Mouse (Mus musculus) fibroblast of lung, adult 2 months (primary cell): ENCODE measurements around the gene Unc13d.
"Not testable (repeated sequence)": the region's sequence is repeated elsewhere in the genome, so short reads cannot be mapped to it uniquely, and the experiment has no call there.

Experiments used
- DNase-seq: peaks from one replicate; pipeline ENCODE4 v3.0.0-alpha.2; 2011; ENCODE audit warnings: low read depth

Unc13d gene

GRCm38 (mm10) chr11:116043286-116043685, 34.5 kb downstream of the Unc13d start:
- DNase-seq: no peak

GRCm38 (mm10) chr11:116042372-116043138, 35.2 kb downstream of the Unc13d start:
- no peak for DNase-seq

GRCm38 (mm10) chr11:116041833-116042232, 35.9 kb downstream of the Unc13d start:
- DNase-seq: no peak

DNA sequence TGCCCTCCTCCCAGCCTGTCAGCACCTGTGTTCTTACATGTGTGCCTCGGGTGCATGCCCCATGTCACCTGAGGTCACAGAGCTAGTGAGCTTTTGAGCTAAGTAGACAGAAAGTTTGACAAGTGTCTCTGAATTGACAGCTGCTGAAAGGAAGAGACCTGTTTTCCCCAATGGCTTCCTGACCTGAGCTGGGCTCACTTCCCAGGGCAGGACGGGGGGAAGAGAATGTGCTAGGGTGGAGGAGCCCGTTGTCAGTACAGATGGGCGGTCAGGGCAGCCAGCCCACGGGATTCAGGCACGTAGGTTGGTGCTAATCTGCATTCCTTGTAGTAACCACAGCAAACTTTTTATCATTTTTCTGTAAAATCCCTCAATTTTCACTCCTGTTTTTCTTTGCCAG, 37.2 kb downstream of the Unc13d start:
- DNase-seq: no peak

- no peak for DNase-seq
Observed at GRCm38 (mm10) chr11:116037826-116038225, 39.9 kb downstream of the Unc13d start.

DNA sequence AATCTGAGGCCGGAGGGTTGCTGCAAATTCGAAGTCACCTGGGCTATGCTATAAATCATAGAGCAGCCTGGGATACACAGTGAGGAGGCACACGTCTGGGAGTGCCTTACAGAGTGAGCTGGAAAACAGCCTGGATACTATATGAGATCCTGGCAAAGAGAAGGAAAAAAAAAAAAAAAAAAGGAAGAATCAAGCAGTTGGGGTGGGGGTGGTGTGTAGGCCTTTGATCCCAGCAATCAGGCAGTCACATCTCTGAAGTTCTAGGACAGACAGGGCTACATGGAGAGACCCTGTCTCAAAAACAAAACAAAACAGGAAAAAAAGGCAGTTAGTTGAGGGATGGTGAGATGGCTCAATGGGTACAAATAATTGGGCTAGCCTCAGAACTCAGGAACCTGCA, 41.1 kb downstream of the Unc13d start:
- DNase-seq: no peak

- no peak for DNase-seq
Observed at GRCm38 (mm10) chr11:116034584-116034983, 43.2 kb downstream of the Unc13d start.

DNA sequence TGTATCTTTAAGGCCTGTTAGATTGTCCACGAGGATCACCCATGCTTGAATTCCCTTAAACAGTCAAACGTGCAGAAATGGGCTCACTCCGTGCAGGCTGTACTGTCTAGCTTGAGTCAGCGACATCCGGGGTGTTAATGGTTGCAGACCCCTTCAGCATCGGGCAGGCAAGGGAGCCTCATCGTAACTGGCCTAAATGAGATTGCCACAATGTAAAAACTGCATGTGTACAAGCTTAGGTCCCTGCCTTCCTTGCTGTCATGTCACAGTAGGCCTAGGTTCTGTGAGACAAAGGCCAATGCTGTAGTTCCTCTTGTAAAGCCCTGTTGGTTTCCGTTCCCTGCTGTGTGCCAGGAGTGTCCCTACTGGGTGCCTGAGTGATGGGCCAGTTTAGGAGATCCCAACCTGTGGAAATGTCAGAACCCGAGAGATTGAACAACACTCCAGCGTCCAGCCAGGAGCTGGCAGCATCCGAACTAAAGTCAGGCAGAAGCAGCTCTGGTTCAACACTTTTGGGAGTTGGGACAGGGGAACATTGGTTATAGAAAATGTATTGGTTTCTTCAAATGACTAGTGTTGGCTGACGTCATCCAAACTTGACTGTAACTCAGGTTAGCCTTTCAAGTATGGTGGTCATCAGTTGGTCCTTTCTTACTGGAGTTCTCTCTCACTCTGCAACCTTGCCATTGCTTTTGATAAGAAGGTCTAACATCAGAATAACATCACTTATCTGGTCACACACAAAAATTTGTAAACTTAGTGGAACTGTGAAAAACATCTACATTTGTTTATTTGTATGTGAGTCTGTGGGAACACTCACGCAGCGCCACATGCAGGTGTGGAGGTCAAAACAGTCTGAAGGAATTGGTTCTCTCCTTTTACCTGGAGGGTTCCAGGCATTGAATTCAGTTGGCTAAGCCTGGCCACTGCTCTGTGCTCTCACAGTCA, 46.6 kb downstream of the Unc13d start:
- no peak for DNase-seq

GRCm38 (mm10) chr11:116030088-116030897, 47.5 kb downstream of the Unc13d start, which contains the start of gene Unk:
TSS of gene Unk (plus strand) at chr11:116030322.
- peak; percentile 98 for DNase-seq

- no peak for DNase-seq
Observed at GRCm38 (mm10) chr11:116029086-116029865, 48.5 kb downstream of the Unc13d start.

GRCm38 (mm10) chr11:116028177-116028865, 49.4 kb downstream of the Unc13d start:
- no peak for DNase-seq

DNA sequence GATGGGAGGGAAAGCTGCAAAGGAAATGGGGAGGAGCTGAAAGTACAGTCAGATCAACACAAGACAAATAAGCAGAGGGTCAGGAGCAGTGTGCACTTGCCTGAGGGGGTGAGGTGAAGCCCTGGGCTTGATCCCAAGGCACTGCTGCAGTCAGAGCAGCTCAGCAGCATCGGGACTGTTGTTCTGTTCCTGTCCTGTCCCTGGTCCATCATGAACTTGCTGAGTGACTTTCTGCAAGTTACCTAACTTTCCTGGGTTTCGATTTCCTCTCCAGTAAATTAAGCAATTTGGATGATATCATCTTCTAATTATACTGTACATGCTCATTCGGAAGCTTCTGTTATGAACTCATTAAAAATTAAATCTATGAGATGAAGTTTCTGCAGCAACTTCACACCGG, 50.0 kb downstream of the Unc13d start, which contains the start of gene H3f3b:
Gene H3f3b (minus strand): TSS at position 207 of the 400 bp plus-strand sequence.
- DNase-seq: no peak

DNA sequence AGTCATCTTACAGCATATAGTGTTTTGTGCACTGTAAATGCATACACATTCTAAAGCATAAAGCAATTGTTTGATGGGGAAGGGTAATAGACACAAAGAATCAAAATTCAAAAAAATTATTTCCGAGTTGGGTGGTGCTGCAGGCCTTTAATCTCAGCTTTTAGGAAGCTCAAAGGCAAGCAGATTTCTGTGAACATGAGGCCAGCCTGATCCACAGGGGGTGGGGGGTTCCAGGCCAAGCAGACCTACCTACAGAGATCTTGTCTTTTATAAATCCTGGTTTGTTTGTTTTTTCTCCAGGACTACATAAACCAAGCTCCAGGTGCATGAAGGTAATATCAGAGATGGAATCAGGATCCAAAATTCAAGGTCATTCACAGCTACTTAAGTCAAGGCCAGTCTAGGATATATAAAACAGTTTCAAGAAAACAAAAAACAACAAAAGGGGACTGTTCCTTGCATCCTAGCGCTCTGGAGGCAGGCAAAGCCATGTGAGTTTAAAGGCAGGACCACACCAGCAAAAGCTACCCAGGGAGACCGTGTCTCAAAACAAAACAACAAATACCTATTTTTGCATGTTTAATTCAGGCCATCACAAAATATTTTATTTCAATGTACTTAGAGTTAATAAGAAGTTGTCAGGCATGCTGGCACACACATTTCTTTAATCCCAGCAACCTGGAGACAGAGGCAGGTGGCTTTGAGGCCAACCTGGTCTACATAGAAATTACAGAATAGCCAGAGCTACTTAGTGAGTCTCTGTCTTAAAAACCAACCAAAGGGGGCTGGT, 52.5 kb downstream of the Unc13d start:
- DNase-seq: no peak

GRCm38 (mm10) chr11:116024356-116024808, 53.4 kb downstream of the Unc13d start:
- peak; percentile 98 for DNase-seq

- DNase-seq: no peak
Observed at GRCm38 (mm10) chr11:116023771-116024355, 53.9 kb downstream of the Unc13d start.

GRCm38 (mm10) chr11:116023074-116023770, 54.5 kb downstream of the Unc13d start:
- not testable (repeated sequence) for DNase-seq

GRCm38 (mm10) chr11:116022256-116022780, 55.4 kb downstream of the Unc13d start:
- no peak for DNase-seq
